In genomic region chr7:56419253-56419844, GRCm38 (mm10) we compare ENCODE assay signal across 9 mouse cellular contexts.
A peak's percentile ranks its signal among the peaks of the same experiment; 100 is the strongest.
DNase-seq lines count a peak whose midpoint lies in the region; ATAC-seq and TF ChIP-seq lines count a peak whose summit lies in the region.
"Had no signal": no experiment of that assay in that cellular context is flagged by ENCODE, and none has a peak within 500 bp of the region (broad histone marks: within the 10 kb centered on the region; RNA-seq: fewer than 3 reads in every experiment).

No protein-coding gene starts in this region.

- TF ChIP-seq POLR2A in kidney, adult 2 months (IDR thresholded peaks at IDR 0.05; ENCODE audit: low read depth, low read length), result no peak
- TF ChIP-seq POLR2A in small intestine, adult 2 months (IDR thresholded peaks at IDR 0.05; ENCODE audit: low read depth, low read length), result no peak

- no peak for ATAC-seq in heart, embryonic 12.5 days (ENCODE audit: insufficient number of reproducible peaks, low FRiP score)
- ATAC-seq in forebrain, embryonic 14.5 days, result no peak

- no peaks in the 10 kb centered on the region for H3K4me1 ChIP-seq in heart, embryonic 12.5 days (replicated peaks)
- H3K4me1 ChIP-seq in forebrain, embryonic 14.5 days (ENCODE audit: control insufficient read depth, insufficient read depth, low read length), result peaks cover 5% of the 10 kb centered on the region; the same call in 1 of the 2 replicates
- no peaks in the 10 kb centered on the region for H3K4me1 ChIP-seq in kidney, adult 2 months (ENCODE audit: control insufficient read depth, insufficient read depth, low read length)
- no peaks in the 10 kb centered on the region for H3K4me1 ChIP-seq in small intestine, adult 2 months (ENCODE audit: control insufficient read depth, insufficient read depth, insufficient read length, low read length)

- intact Hi-C loops in left cerebral cortex, postnatal 14 days (cut with DNase I), result no loop called here

- peak; percentile 42 to 53 for DNase-seq in heart, adult 18-20 months
- peak; percentile 49 for DNase-seq in forebrain, embryonic 14.5 days (ENCODE audit: low spot score)
- DNase-seq in kidney, adult 2 months, result peak; percentile 30
- DNase-seq in left cerebral cortex, postnatal 14 days (ENCODE audit: low spot score in 2 of 2), result peak; percentile 46 to 54
- DNase-seq in spleen, adult 12 weeks (ENCODE audit: low spot score), result no peak
- DNase-seq in embryo, embryonic 11 days, result no peak

- no peak overlapping the region for H3K4me3 ChIP-seq in heart, embryonic 12.5 days
- no peak overlapping the region for H3K4me3 ChIP-seq in forebrain, embryonic 14.5 days (ENCODE audit: low read depth, low read length)
- H3K4me3 ChIP-seq in kidney, adult 2 months (ENCODE audit: insufficient read depth, low read depth, low read length), result no peak overlapping the region
- no peak overlapping the region for H3K4me3 ChIP-seq in small intestine, adult 2 months (ENCODE audit: low read depth, low read length)
- H3K4me3 ChIP-seq: neural tube, embryonic 13.5 days had no signal

- no peak overlapping the region for H3K9ac ChIP-seq in heart, embryonic 12.5 days
- no peak overlapping the region for H3K9ac ChIP-seq in forebrain, embryonic 14.5 days (ENCODE audit: low read length)
- H3K9ac ChIP-seq: neural tube, embryonic 13.5 days had no signal

- TF ChIP-seq CTCF in kidney, adult 2 months (conservative IDR thresholded peaks at IDR 0.05; ENCODE audit: insufficient read depth, insufficient read length, low read depth, low read length), result no peak
- no peak for TF ChIP-seq CTCF in small intestine, adult 2 months (IDR thresholded peaks at IDR 0.05; ENCODE audit: extremely low read depth, insufficient read length, insufficient replicate concordance, low read depth, low read length)

- no peak overlapping the region for H3K4me2 ChIP-seq in heart, embryonic 12.5 days
- H3K4me2 ChIP-seq in forebrain, embryonic 14.5 days (ENCODE audit: low read length), result no peak overlapping the region
- H3K4me2 ChIP-seq: neural tube, embryonic 13.5 days had no signal

- 18% methylated on average over 5 of the region's 5 CpGs for WGBS in heart, embryonic 12.5 days
- WGBS in forebrain, embryonic 14.5 days, result 29% methylated on average over 5 of the region's 5 CpGs
- WGBS in kidney, adult 2 months, result 14% methylated on average over 5 of the region's 5 CpGs
- 25% methylated on average over 5 of the region's 5 CpGs for WGBS in small intestine, adult 2 months

- no peaks in the 10 kb centered on the region for H3K9me3 ChIP-seq in heart, embryonic 12.5 days (replicated peaks)
- H3K9me3 ChIP-seq in forebrain, embryonic 14.5 days (replicated peaks; ENCODE audit: control insufficient read depth, low read length), result peaks cover 3% of the 10 kb centered on the region; the same call in 1 of the 2 replicates
- H3K9me3 ChIP-seq: neural tube, embryonic 13.5 days had no signal

- H3K27ac ChIP-seq in heart, embryonic 12.5 days (ENCODE audit: poor library complexity, severe bottlenecking), result no peak overlapping the region
- no peak overlapping the region for H3K27ac ChIP-seq in forebrain, embryonic 14.5 days (ENCODE audit: low read depth, low read length)
- peak overlapping the region; percentile 56; the same call in 1 of the 2 replicates for H3K27ac ChIP-seq in kidney, adult 2 months (ENCODE audit: insufficient read depth, low read depth, low read length)
- peak overlapping the region; percentile 29; the same call in 1 of the 2 replicates for H3K27ac ChIP-seq in small intestine, adult 2 months (ENCODE audit: insufficient read depth, low read depth, low read length)
- H3K27ac ChIP-seq: neural tube, embryonic 13.5 days had no signal

- no peaks in the 10 kb centered on the region for H3K36me3 ChIP-seq in heart, embryonic 12.5 days
- no peaks in the 10 kb centered on the region for H3K36me3 ChIP-seq in forebrain, embryonic 14.5 days (ENCODE audit: control insufficient read depth, insufficient read depth, low read length)
- H3K36me3 ChIP-seq in kidney, adult 2 months (ENCODE audit: control insufficient read depth, insufficient read depth, low read length), result no peaks in the 10 kb centered on the region
- no peaks in the 10 kb centered on the region for H3K36me3 ChIP-seq in small intestine, adult 2 months (ENCODE audit: control insufficient read depth, insufficient read depth, low read length)
- H3K36me3 ChIP-seq: neural tube, embryonic 13.5 days had no signal

- H3K27me3 ChIP-seq in heart, embryonic 12.5 days (replicated peaks), result no peaks in the 10 kb centered on the region
- no peaks in the 10 kb centered on the region for H3K27me3 ChIP-seq in forebrain, embryonic 14.5 days (replicated peaks; ENCODE audit: control insufficient read depth, insufficient read depth, low read length)
- H3K27me3 ChIP-seq in kidney, adult 2 months (replicated peaks; ENCODE audit: control insufficient read depth, insufficient read depth, low read length), result no peaks in the 10 kb centered on the region
- no peaks in the 10 kb centered on the region for H3K27me3 ChIP-seq in small intestine, adult 2 months (ENCODE audit: control insufficient read depth, insufficient read depth, low read length)
- H3K27me3 ChIP-seq: neural tube, embryonic 13.5 days had no signal

Comparison
In these comparisons a context has a peak if more than half of its experiments do, and no peak if none do; other contexts are left out.
1. DNase-seq: peak in heart, adult 18-20 months (2 of 2), forebrain, embryonic 14.5 days (single experiment), kidney, adult 2 months (single experiment) and left cerebral cortex, postnatal 14 days (2 of 2); none in spleen, adult 12 weeks (single experiment) and embryo, embryonic 11 days (single experiment).
2. H3K27ac ChIP-seq: peak in kidney, adult 2 months (single experiment) and small intestine, adult 2 months (single experiment); none in heart, embryonic 12.5 days (single experiment) and forebrain, embryonic 14.5 days (single experiment).